Mouse (Mus musculus) forelimb bud, embryonic 11.5 days (tissue): ENCODE measurements around the gene Zfp143.
"Not testable (repeated sequence)": the region's sequence is repeated elsewhere in the genome, so short reads cannot be mapped to it uniquely, and the experiment has no call there.

ENCODE experiments used
- DNase-seq: peaks from one replicate; pipeline ENCODE4 v3.0.0-alpha.2; 2012; ENCODE audit warnings: low read depth, low spot score

Gene Zfp143

GRCm38 (mm10) chr7:110096332-110096731, 35.3 kb downstream of the Zfp143 start:
- DNase-seq: no peak

- no peak for DNase-seq
Observed at GRCm38 (mm10) chr7:110097106-110097793, 36.2 kb downstream of the Zfp143 start.

- DNase-seq: no peak
Observed at GRCm38 (mm10) chr7:110100854-110101253, 39.8 kb downstream of the Zfp143 start.

GRCm38 (mm10) chr7:110101266-110101665, 40.2 kb downstream of the Zfp143 start:
- DNase-seq: no peak

- no peak for DNase-seq
Observed at GRCm38 (mm10) chr7:110105041-110105440, 44.0 kb downstream of the Zfp143 start.

- no peak for DNase-seq
Observed at GRCm38 (mm10) chr7:110106633-110107032, 45.6 kb downstream of the Zfp143 start.

- DNase-seq: not testable (repeated sequence)
Observed at GRCm38 (mm10) chr7:110108524-110108923, 47.5 kb downstream of the Zfp143 start.

GRCm38 (mm10) chr7:110108967-110109610, 48.1 kb downstream of the Zfp143 start:
- peak; percentile 42 for DNase-seq

- DNase-seq: no peak
Observed at GRCm38 (mm10) chr7:110110061-110110656, 49.1 kb downstream of the Zfp143 start.

GRCm38 (mm10) chr7:110114699-110115098, 53.7 kb downstream of the Zfp143 start:
- DNase-seq: no peak

- no peak for DNase-seq
Observed at GRCm38 (mm10) chr7:110116731-110117291, 55.8 kb downstream of the Zfp143 start.

GRCm38 (mm10) chr7:110118448-110118847, 57.4 kb downstream of the Zfp143 start:
- DNase-seq: no peak

GRCm38 (mm10) chr7:110120157-110120784, 59.3 kb downstream of the Zfp143 start:
- no peak for DNase-seq

- no peak for DNase-seq
Observed at GRCm38 (mm10) chr7:110121162-110121515, 60.1 kb downstream of the Zfp143 start.

- DNase-seq: peak; percentile 98
Observed at GRCm38 (mm10) chr7:110121516-110122288, 60.7 kb downstream of the Zfp143 start, which contains the start of gene Wee1. Wee1 (plus strand) TSS chr7:110122046.

GRCm38 (mm10) chr7:110122289-110122564, 61.2 kb downstream of the Zfp143 start:
- DNase-seq: no peak

GRCm38 (mm10) chr7:110122565-110123422, 61.8 kb downstream of the Zfp143 start:
- DNase-seq: peak; percentile 38

GRCm38 (mm10) chr7:110123844-110124555, 63.0 kb downstream of the Zfp143 start:
- DNase-seq: no peak

GRCm38 (mm10) chr7:110128566-110128965, 67.5 kb downstream of the Zfp143 start:
- DNase-seq: no peak

GRCm38 (mm10) chr7:110132272-110132671, 71.3 kb downstream of the Zfp143 start:
- DNase-seq: not testable (repeated sequence)
